Mouse (Mus musculus): Measurements from ENCODE around the gene Ltb4r2. TPM values are rescaled to one million over a fixed set of nuclear protein-coding genes. Genes with fewer than 3 reads are reported as not detected.

Gene Ltb4r2
- total RNA-seq (2021) = 1 to 10 TPM in 1 of 2 experiments, under 1 TPM in 1; 0.79 to 1.0 TPM

DNA sequence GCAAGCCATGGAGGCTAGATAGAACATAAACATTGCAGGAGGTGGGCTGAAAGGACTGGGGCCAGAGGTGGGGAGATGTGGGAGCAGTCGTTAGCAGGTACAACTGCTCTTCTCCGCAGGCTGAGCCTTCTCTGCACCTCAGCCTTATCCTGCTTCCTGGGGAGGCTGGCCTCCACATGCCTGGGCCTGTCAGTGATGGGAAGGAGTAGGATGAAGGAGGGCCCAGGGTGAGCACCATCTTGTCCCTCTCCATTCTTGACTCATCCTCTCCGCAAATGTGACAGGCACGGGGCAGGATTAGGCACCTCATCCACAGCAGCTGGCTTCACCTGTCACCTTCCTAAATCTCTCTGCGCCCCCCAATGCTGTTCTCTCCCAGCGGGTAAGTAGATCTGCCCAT lies at the start of gene Ltb4r2:
Ltb4r2 (plus strand) TSS at position 266 of the 400 bp plus-strand sequence.
- intact Hi-C loops (cut with DNase I) = no loop called here
- no peak for DNase-seq

DNA sequence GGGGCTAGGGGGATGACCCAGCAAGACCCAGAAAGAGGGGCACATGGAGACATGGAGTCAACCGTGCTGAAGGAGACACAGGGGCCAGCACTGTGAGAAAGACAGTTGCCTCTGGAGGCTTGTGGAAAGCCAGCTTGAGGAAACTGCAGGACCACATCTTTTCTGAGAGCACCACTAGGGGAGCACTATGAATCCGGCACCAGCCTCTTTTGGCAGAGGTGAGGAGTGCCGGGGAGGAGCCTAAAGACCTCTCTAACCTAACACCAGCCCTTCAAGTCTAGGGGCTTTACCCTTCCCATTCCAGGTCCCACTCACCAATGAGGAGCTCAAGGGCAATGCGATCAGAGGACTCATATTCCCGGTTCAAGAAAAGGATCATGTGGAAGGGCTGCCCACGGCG lies 49.4 kb upstream of the Ltb4r2 start:
- intact Hi-C loops (cut with DNase I) = no loop called here
- no peak for DNase-seq

DNA sequence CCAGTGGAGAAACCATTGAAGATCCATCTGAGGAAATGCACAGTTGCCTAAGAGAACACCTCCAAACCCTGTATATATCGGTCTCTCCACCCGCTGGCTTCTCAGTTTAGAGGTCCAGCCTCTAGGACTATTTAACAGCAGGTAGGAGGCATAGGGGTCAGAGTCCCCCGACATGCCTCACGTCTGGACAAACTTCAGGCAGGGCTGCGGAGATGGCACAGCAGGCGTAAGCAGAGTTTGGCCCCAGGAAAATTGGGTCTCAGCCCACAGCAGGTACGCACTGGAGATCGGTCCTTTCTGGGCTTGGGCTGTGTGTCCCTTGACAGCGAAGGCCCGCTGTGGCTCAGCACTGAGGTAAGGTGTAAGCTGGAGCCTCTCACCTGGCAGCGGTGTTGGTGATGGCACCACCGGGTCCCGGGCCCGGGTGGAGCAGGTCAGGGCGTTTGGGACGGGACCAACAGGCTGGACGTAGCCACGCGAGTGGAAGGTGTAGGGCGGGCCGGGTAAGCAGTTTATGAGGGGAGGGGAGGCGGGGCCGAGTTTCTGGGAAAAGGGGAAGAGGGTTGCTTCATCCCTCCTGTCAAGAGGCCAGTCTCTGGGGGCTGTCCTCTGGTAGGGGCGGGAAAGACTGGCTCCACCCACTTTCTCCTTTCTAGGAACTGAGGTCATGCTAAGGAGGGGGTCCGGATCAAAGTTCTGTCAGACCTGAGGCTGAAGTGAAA lies 48.1 kb upstream of the Ltb4r2 start:
- intact Hi-C loops (cut with DNase I) = no loop called here

DNA sequence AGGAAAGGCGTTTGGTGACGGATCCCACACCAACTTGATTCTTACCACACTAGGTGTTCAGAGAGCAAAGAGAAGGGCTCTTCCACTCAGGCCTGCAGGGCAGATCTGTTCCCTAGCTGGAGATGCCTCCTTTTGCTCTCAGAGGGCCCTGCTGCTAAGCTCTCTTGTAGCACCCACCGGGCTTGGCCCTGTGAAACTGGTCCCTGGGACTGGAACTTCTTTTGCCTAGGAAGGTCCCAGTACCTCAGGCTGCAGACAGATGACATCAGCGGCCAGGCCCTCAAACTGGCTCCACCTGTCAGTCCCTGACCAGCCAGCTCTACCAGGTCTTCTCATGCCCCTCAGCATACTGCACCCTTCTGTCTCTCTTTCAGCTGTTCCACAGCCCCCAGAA lies 47.5 kb upstream of the Ltb4r2 start, which contains the start of gene Tgm1:
Tgm1 (minus strand) TSS at position 198 of the 394 bp plus-strand sequence.
- DNase-seq = no peak
- intact Hi-C loops (cut with DNase I) = no loop called here

More for the DNA sequence above, 48.1 kb upstream of the Ltb4r2 start:
- no peak for DNase-seq

DNA sequence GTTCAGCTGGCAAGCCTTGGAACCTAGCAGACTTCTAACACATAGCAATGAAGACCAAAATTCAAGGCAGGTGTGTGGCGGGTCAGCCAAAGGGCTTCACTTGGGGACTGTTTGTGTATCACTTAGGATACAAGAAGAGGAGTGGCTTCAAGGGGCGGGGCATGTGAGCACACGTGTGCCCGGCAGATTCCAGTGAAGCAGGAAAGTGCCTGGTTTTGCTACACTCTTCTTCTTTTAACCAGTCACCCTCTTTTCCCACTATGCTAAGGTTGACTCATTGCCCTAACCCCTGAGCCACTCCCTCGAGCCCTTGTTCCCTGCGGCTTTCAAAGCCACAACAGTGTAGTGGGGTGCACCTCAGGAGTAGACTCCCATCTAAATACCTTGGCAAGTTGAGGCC lies 46.3 kb upstream of the Ltb4r2 start:
- no peak for DNase-seq
- intact Hi-C loops (cut with DNase I) = no loop called here

DNA sequence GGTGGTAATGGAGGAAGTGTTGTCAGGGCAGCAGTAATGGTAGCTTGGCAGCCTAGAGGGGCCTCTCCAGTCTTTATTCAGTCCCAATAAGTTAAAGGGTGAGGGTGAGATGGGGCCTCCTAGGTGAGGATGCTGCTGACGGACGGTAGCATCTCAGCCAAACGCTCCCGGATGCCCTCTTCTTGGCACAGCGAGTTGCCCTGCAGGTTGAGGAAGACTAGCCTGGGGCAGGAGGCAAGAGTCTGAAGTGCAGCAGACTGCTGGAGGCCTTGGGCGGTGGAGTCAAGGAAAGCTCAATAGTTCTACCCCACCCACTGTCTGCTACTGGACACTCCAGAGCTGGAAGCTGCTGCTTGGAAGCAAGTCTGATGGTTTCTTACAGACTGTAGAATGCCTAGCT lies 45.0 kb upstream of the Ltb4r2 start:
- DNase-seq = no peak
- intact Hi-C loops (cut with DNase I) = no loop called here

DNA sequence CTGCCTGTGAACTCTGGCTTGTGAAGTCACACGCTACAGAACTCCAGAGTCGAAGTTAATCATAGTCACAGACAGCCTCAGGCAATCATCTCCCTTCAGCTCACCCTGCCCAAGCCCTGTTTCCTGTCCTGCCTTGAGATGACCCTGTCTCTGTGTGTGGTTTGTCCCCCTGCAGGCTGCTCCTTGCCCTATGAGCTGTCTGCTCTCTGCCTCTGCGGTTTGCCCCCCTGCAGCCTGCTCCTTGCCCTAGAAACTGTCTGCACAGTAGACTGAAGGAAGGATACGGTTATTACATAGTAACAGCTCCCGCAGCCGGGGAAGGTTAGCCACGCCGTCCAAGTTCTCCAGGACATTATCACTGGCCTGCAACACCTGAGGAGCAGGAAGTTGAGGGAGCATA lies 44.3 kb upstream of the Ltb4r2 start:
- intact Hi-C loops (cut with DNase I) = no loop called here
- no peak for DNase-seq

DNA sequence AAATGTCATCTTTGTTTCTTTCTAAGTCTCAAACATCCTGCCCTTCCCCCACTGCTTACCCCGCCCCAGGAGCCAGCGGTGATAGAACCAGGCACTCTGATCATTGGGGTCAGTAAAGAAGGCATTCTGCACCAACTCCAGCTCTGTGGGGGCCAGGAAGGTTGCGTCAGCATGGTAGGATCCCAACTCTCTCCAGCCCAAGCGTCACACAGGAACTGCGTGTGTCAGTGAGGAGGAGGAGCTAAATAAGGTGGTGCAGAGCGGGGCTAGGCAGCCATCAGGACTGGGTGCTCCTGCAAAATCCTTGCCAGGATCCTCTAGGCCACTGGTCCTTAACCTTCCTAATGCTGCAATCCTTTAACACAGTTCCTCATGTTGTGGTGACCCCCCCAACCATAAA lies 41.5 kb upstream of the Ltb4r2 start:
- intact Hi-C loops (cut with DNase I) = no loop called here
- DNase-seq = no peak

DNA sequence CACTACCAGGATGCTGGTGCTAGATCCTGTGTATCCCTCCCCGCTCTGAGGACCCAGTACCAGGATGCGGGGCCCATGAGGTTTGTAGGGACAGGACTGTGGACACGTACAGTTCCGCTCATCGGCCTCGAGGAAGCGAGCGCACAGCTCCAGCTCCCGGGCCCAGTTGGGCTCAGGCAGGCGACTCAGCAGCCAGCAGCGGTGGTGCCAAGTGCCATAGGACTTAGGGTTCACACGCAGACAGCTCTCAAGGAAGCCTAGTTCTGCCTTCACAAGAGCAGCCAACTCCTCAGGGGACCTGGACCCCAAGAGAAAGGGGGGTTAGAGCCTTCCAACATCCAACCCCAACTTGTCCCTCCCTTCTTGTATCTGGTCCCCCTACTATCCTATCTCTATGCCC lies 40.6 kb upstream of the Ltb4r2 start:
- intact Hi-C loops (cut with DNase I) = no loop called here
- no peak for DNase-seq

DNA sequence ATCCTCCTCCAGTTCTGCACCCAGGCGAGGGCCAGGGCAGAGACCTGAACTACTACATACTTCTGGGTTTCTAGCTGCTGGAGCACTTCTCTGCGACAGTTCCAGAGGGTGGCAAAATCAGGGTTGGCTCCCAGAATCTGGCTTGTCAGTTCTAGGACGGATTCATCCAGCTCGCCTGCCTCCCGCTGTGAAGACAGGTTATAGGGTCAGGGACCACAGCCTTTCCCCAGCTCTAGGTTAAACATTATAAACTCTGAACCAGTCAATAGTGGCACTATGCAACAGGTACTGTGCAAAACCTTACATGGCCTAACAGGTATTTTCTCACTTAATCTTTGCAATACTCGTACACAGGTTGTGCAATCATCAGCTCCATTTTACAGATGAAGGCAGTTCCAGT lies 40.2 kb upstream of the Ltb4r2 start:
- no peak for DNase-seq
- intact Hi-C loops (cut with DNase I) = no loop called here

DNA sequence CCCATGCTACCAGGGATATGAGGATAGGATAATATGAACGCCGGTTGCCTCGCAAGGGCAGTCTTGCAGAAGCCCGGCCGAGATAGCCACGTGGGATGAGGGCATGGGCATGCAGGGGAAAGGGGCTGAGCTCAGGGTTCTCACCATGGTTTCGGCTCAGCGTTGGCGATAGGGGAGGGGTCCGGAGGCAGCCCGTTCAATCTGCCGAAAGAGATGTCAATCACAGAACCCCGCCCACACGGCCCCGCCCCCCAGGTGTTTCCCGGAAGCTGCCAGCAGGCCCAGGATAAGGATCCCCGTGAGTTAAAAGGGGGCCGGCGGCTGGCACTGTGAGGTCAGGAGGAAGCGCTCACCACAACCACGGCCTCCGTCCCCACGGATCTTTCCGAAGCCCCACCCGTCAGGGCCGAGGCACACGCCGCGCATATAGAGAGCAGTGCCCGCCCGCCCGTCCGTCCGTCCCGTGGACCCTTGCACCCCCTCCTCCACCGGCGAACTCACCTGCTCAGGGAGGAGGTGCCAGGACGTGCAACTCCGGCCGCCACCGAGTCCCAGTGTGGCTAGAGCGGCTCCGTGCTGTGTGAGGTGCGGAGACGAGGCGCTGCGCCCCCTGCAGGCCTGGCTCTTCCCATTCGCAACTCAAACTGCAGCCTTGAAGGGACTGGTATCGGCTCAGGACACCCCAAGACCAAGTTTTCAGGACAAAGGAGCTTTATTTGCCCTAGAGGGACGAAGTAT lies 39.4 kb upstream of the Ltb4r2 start, which contains the start of gene Rabggta:
Rabggta (minus strand) TSS at position 564 of the 738 bp plus-strand sequence.
- intact Hi-C loops (cut with DNase I) = no loop called here

DNA sequence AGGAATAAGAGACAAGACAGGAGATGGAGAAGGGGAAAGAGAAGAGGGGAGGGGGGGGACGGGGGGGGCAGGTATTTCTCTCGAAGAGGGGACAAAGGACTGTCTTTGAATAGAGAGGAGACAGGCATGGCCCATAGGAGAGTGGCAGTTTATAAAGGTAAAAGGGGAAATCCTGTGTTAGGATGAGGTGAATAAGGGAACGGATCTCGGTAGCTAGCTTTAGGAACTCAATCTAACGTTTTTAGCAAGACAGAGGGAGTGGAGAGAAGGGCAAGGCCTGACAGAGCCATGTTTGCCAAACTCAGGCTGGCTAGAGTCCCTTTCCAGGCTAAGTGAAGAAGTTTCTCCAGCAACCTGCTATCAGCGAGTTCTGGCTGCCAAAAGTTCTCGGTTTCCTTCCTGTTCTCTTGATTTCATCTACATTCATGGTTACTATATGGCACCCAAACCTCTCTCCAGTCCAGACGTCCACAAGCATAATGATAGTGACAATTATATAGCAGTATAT lies 38.7 kb upstream of the Ltb4r2 start:
- DNase-seq = no peak
- intact Hi-C loops (cut with DNase I) = no loop called here

More for the DNA sequence above, 39.4 kb upstream of the Ltb4r2 start, which contains the start of gene Rabggta:
- peak; percentile 95 for DNase-seq

DNA sequence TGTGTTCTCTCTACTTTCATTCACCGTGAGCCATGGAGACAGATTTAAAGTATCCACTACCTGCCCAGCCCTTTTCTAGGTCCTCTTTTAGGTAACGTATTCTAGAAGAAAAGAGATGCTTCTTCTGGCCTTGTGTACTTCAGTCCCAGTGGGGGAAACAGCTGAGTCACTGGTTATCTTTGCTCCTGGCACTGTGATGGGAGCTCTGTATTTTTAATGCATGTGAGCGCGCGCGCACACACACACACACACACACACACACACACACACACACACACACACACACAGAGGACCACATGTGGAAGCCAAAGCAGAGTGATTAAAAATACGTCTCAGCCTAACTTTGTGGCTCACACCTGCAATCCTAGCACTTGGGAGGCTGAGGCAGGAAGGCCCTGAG lies 37.8 kb upstream of the Ltb4r2 start:
- intact Hi-C loops (cut with DNase I) = no loop called here
- DNase-seq = no peak

DNA sequence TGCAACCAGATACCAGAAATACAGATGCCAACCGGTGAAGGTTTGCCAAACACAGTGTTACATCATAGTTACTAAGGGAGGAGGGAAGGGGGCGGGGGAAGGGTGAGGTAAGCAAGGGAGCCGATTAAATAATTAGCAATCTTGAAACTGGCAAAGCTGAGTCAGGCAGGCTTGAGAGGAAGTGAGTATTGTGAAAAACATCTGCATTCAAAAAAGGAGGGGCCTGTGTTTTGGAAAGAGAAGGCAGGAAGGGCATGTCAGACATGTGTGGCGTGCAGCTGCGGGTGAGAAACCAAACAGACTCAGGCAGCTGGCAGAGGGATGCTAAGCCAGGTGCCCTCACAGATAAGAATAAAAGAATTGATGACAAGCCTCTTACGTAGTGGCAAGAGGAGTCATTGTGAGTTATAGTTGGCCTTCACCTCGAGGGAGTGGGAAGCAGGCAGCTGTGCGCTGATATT lies 36.8 kb upstream of the Ltb4r2 start:
- no peak for DNase-seq
- intact Hi-C loops (cut with DNase I) = no loop called here

DNA sequence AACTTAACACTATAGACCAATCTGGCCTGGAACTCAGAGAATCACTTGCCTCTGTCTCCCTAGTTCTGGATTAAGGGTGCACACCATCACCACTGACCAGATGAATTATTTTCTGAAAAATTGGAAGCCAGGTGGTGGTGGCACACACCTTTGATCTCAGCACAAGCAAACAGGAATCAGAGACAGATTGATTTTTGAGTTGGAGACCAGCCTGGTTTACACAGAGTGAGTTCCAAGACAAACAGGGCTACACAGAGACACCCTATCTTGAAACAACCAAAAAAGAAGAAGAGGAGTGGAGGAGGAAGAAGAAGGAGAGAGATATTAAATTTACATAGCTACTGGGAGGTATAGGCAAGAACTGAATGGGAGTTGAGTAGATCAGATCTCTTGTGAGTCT lies 35.0 kb upstream of the Ltb4r2 start:
- DNase-seq = no peak
- intact Hi-C loops (cut with DNase I) = no loop called here

DNA sequence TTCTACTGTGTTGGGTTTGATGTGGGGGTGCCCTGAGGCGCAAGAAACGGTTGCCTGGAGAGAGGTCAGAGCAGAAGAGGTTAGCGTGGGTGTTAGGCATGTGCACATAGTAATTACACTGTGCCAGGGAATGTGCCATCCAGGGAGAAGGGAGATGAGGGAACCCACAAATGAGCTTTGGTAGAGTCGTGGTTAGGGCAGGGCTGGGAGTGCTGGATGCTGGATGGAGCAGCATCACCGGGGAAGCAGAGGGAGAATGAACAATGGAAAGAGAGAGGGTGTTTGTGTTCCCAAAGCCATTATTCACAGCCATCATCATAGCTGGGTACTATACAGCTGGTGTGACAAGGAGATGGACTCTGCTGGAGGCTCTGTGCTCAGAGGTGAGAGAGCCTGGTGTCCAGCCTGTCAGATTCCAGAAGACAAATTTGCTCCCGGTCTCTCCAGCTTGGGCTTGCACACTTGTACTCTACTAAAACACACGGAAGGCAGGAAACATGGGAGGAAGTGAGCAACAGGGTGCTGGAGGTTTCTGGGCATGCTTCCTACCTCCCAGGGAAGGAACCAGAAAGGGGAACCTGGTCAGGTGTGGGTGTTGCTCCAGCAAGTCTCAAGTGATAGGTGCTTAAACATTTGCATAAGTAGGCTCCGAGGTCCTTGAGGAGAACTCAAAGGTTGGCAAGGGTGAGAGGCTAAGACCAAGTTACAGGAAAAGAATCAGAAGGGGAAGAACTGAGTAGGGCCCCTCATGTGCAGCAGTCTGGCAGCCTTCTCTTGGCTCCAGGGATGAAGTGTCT lies 33.1 kb upstream of the Ltb4r2 start:
- intact Hi-C loops (cut with DNase I) = no loop called here
- DNase-seq = no peak

DNA sequence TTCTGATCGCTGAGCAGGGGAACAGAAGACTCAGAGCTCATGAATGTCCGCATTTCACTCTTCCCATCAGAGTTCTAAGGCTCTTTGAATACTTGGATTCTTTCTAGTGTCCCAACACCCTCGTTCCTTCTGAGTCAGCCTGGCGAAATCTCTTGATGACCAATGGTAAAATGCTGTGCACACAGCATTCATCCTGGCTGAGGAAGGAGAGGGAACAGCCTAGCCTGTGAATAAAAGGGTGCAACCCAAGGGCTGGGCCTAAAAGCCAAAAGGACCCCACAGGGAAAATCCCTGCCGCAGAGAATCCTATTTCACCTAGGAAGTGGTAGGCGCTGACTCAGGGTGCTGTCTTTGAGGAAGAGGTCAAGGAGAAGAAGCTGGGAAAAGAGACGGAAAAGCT lies 31.1 kb upstream of the Ltb4r2 start:
- intact Hi-C loops (cut with DNase I) = no loop called here

DNA sequence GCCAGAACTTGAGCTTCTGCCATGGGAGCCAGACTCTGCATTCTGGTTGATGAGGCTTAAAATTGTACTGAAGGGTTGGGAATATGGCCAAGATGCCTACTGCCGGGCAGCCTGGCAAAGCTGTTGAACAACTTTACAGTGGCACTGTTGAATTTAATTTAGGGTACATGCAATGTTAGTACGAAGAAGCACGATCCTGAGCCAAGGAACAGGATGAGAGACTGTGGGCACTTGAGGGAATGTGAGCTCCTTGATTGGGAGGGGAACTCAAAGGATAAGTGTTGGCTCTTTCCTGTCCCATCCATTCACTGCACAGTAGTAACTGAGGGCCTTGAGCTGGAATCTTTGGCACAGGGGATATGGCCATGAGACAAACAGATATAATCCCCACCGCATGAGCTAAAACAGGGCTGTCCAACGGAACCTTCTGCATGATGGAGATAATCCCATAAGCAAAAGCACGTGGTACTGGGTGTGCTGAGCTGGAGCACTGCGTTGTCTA lies 30.6 kb upstream of the Ltb4r2 start:
- intact Hi-C loops (cut with DNase I) = no loop called here
- DNase-seq = peak; percentile 56

More for the DNA sequence above, 31.1 kb upstream of the Ltb4r2 start:
- DNase-seq = no peak

DNA sequence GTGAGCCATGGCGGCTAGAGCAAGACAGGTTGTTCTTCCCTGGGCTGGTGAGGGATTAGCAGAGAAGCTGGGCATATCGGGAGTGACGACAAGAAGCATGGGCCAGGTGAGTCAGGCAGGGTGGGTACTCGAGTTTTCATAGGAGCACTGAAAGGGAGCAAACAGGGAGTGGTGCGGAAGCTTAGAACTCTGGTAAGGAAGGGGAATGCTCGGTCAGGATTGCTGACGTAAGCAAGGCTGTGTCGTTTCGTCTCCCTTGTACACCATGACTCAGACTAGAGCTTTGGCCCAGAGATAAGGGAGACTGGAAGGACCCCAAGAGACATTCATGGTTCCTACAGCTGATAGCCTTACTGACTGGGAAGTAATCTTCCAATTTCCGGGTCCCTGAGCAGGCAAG lies 27.3 kb upstream of the Ltb4r2 start:
- no peak for DNase-seq
- intact Hi-C loops (cut with DNase I) = no loop called here

DNA sequence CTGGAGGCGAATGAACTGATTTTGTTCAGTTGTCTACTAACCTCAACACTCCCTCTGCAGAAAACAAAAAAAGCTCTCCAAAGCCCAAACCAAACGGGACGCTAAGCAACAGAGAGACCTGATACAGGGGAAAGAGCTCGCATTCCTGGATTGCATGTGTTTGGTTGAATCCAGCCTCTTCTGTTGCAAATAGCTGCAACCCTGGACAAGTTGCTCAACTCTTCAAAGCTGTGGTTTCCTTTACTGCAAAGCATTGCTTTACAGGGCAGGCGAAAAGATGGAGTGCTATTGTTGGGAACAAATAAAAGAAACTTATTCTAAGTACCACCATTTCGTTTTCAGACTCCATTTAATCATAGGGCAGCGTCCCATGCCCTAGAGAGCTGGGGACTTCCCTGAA lies 26.4 kb upstream of the Ltb4r2 start:
- no peak for DNase-seq
- intact Hi-C loops (cut with DNase I) = no loop called here

DNA sequence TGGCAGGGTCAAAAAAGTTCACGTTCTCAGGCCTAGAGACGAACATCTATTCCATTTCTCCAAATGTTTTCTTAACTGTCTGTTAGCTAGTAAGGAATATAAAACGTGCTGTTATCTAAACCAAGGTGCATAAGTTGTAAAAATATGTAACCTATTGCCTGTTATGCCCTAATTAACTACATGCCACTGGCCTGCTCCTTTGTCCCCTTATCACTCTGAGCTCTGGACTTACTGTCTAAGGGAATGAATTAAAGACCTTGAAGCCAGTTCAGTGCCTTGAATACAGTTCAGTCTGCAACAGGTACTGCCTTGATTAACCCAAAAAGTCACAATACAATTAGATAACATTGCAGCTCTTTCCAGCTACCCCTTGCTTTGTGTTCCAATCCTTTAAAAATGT lies 25.9 kb upstream of the Ltb4r2 start:
- no peak for DNase-seq
- intact Hi-C loops (cut with DNase I) = no loop called here

All from left cerebral cortex, postnatal 4 days (tissue).